Mouse (Mus musculus) thymus, postnatal 0 days (tissue): ENCODE data around the gene 9630041A04Rik. TPM values are rescaled to one million over a fixed set of nuclear protein-coding genes. Genes with fewer than 3 reads are reported as not detected.
A peak's percentile ranks its signal among the peaks of the same experiment; 100 is the strongest.

ENCODE experiments used
- DNase-seq: peaks from one replicate; pipeline ENCODE4 v3.0.0-alpha.2; 2015; ENCODE audit warnings: low spot score
- polyA plus RNA-seq: library from polyadenylated mRNA; unstranded; fragments of >200 nt; fragmentation: Nextera tagmentation; extraction: Ambion mirVana; gene quantifications from 2 replicates; pipeline ENCODE4 v1.2.1, GENCODE M21; 2015

9630041A04Rik gene
- polyA plus RNA-seq, 1 experiment from 2014 or later = not detected

- DNase-seq = no peak
Measured at GRCm38 (mm10) chr9:101918771-101919170, 57.1 kb downstream of the 9630041A04Rik start.

- no peak for DNase-seq
Measured at GRCm38 (mm10) chr9:101919324-101919723, 57.7 kb downstream of the 9630041A04Rik start.

GRCm38 (mm10) chr9:101922846-101923245 lies 61.2 kb downstream of the 9630041A04Rik start:
- no peak for DNase-seq

- no peak for DNase-seq
Measured at GRCm38 (mm10) chr9:101924829-101925228, 63.2 kb downstream of the 9630041A04Rik start.

- no peak for DNase-seq
Measured at GRCm38 (mm10) chr9:101933946-101934573, 72.4 kb downstream of the 9630041A04Rik start.

- DNase-seq = no peak
Measured at GRCm38 (mm10) chr9:101934887-101935286, 73.2 kb downstream of the 9630041A04Rik start.

GRCm38 (mm10) chr9:101938066-101938465 lies 76.4 kb downstream of the 9630041A04Rik start:
- DNase-seq = no peak

- DNase-seq = no peak
Measured at GRCm38 (mm10) chr9:101939006-101939405, 77.4 kb downstream of the 9630041A04Rik start.

- DNase-seq = no peak
Measured at GRCm38 (mm10) chr9:101940182-101940581, 78.5 kb downstream of the 9630041A04Rik start.

GRCm38 (mm10) chr9:101942058-101942669 lies 80.5 kb downstream of the 9630041A04Rik start:
- no peak for DNase-seq

- no peak for DNase-seq
Measured at GRCm38 (mm10) chr9:101945326-101945725, 83.7 kb downstream of the 9630041A04Rik start.

GRCm38 (mm10) chr9:101945814-101946213 lies 84.2 kb downstream of the 9630041A04Rik start:
- no peak for DNase-seq

- no peak for DNase-seq
Measured at GRCm38 (mm10) chr9:101950101-101950500, 88.5 kb downstream of the 9630041A04Rik start.

GRCm38 (mm10) chr9:101954529-101954928 lies 92.9 kb downstream of the 9630041A04Rik start:
- DNase-seq = no peak

GRCm38 (mm10) chr9:101956228-101956627 lies 94.6 kb downstream of the 9630041A04Rik start:
- DNase-seq = no peak

GRCm38 (mm10) chr9:101971806-101972205 lies 110.2 kb downstream of the 9630041A04Rik start:
- no peak for DNase-seq

- peak; percentile 33 for DNase-seq
Measured at GRCm38 (mm10) chr9:101972314-101972713, 110.7 kb downstream of the 9630041A04Rik start.

- no peak for DNase-seq
Measured at GRCm38 (mm10) chr9:101976884-101977465, 115.3 kb downstream of the 9630041A04Rik start.

- DNase-seq = no peak
Measured at GRCm38 (mm10) chr9:101981161-101981560, 119.5 kb downstream of the 9630041A04Rik start.

GRCm38 (mm10) chr9:101982378-101982777 lies 120.7 kb downstream of the 9630041A04Rik start:
- DNase-seq = no peak

GRCm38 (mm10) chr9:101986910-101987309 lies 125.3 kb downstream of the 9630041A04Rik start:
- no peak for DNase-seq

- DNase-seq = no peak
Measured at GRCm38 (mm10) chr9:101990032-101990431, 128.4 kb downstream of the 9630041A04Rik start.

- no peak for DNase-seq
Measured at GRCm38 (mm10) chr9:101990836-101991235, 129.2 kb downstream of the 9630041A04Rik start.
